Mouse (Mus musculus): Measurements from ENCODE around the gene Mlxipl.

- TF ChIP-seq CTCF (IDR thresholded peaks at IDR 0.05) (no peak), EP300 (IDR thresholded peaks at IDR 0.05; ENCODE audit: insufficient read depth, low read depth, low read length) (no peak)
Measured at GRCm38 (mm10) chr5:135109976-135110375, 20.3 kb downstream of the Mlxipl start.
